Mouse (Mus musculus) thymus, postnatal 14 days (tissue): ENCODE results near the gene Vwf.

Experiments used
- DNase-seq: peaks from one replicate; pipeline ENCODE4 v3.0.0; 2021

Gene Vwf

DNA sequence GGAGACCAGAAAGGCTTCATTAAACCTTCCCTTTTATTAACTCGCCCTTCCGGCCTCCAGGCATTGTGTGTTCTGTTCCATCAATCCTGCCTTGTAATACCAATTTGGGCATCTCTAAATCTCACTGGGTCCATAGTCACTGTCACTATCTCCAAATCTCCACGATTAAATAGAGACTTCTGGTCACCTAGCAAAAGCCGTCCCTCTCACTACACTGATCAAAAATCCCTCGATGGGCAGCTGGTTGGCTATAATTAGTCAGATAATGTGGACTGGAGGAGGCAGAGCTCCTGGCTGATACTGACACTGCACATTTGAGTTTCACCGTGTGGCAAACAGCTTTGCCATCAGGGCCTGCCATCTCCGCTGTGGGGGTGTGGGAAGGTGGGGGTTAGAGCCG lies 42.5 kb downstream of the Vwf start:
- DNase-seq, result no peak

DNA sequence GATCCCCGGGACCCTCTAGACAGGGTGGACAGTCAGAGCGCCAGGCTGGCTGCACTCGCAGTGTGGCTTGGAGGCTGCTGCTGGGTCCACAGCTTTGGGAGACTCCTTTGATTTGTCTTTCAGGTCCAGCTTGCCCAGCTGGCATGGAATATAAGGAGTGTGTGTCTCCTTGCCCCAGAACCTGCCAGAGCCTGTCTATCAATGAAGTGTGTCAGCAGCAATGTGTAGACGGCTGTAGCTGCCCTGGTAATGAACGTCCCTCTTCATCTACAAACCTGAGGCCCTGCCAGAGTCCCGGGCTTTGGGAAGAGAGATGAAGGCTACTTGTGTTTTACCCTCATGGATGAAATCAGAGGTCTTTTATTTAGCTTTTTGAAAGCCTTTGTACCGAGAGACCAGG lies 43.5 kb downstream of the Vwf start:
- DNase-seq, result no peak

DNA sequence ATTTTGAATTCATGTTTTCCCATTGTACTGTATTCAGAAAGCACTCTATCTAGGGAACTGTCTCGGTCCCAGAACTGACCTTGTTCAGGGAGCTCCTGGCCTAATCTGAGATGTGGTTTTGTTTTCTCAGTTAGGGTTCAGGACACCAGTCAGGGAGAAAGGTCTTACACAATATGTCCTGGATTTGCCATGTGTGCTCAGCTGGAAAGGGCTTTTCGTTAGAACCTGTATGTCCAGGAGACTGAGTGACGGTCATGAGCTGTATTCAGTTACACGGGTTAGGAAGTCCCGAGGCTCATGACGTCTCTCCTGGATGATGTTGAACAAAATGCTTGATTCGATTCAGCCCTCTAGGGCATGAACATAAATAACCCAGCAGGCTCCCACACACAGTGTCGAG lies 43.9 kb downstream of the Vwf start:
- no peak for DNase-seq

DNA sequence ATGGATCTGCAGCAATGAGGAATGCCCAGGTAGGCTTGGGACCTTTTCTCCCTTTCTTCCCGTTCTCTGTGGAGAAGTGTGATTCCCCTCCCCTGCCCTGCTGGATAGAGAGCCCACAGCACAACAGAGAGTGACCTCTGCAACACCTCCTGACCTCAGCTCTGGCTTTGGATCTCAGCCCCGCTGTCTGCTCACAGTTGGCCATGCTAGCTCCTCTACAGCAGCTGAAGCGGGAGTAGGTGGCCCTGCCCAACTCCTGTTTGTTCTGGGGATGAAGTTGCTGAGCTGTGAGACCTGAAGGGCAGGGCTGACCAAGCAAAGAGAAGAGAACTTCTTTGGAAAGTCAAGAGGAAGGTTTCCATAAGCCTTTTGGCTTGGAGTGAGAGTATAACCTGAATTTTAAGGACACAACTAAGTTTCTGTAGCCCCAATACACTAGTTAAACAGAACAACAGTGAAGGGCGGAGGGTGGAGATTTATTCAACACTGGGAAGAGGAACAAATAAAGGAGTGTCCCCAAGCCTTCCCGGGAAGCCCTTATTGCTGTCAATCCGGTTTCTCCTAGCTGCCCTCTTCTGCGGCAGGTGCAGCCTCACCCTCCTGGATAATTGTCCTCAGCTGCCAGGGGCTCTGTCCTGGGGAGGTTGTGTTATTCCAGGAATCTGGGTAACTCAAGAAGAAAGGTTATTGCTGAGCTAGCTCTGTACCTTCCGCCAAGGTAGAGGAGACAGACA lies 45.2 kb downstream of the Vwf start:
- DNase-seq, result no peak

DNA sequence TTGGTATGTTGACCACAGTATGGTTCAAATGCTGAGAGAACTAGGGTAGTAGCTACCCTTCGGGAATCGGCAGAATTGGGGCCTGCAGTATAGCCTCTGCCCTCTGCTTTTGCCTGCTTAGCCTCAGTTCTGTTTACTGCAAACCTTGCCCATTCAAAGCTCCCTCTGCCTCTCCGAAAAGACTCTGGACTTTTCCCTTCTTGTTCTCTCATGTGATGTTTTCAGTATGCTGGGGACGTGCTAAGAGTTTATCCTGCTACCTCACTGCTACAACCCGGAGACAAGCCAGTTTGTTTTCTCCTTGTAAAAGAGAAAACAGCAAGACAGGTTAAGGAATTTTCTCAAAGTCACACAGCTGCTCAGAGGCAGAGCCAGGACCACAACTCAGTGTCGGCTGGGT lies 46.0 kb downstream of the Vwf start:
- no peak for DNase-seq

DNA sequence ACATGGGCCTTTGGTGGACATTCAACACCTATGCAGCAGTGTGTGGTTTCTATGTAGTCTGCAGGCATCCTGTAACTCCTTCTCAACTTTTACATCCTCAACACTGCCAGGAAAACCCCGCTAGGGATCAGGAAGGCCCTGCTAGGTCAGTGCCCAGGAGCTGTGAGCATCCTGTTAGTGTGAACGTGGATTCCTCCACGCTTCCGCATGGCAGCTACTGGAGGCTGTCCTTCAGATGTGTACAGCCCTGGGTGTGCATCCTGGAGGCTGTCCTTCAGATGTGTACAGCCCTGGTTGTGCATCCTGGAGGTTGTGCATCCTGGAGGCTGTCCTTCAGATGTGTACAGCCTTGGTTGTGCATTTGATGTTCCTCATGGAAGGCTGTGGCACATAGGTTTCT lies 47.7 kb downstream of the Vwf start:
- DNase-seq, result no peak

DNA sequence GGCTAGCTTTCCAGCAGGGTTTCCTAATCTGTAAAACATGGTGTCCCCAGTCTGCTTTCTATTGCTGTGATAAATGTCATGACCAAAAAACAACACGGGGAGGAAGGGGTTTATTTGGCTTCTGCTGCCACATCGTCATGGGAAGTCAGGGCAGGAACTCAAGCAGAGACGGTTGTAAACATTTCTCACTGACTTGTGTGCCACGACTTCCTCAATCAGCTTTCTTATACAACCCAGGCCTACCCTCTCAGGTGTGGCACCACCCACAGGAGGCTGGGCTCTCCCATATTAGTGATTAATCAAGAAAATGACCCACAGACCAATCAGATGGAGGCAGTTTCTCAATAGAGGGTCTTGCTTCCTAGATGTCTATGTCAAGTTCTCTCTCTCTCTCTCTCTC lies 48.3 kb downstream of the Vwf start:
- DNase-seq, result no peak

DNA sequence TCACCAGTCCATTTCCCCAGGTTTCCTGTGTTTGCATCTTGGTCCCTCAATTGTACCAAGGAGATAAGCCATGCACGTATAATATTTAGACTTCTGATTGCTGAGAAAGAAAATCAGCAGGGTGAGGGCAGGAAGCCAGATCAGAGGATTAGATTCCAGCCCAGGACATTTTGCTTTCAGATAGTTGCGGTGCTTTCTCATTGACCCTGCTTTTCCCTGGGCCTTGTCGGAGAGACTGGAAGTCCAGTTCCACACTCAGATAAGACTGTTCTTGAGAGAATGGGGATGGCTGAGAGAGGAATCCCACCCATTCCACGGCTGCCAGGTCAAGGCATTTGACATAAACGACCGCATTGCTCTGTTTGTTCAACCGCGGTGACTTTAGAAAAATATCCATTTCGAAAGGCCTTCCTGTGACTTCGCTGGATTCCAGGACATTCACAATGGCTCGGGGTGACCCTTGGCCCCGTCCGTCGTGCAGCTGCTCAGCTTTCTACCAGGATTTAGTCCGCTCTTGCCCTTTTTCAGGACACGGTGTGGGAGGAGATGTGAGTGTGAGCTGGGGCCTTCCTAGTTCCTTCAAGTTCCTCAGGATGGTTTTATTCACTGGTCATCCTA lies 50.2 kb downstream of the Vwf start:
- DNase-seq, result no peak

DNA sequence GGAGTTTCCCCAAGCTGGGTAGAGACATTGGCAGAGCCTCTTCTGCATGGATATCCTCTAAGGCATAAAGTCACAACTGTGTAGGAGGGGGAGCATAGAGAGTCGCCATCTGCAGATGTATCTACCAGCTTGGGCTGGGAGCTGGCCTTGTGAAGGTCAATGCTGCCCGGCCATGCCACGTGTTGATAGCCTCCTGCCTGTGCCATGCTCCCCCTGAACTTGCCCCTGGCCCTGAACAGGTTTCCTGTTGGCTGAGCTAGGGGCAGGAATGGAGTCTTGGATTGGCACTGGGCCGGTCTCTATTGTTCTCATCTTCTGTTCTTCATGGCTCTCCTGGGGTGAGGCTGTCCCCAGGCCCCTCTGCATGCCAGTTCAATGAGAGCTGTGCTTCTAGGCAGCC lies 51.1 kb downstream of the Vwf start:
- no peak for DNase-seq

DNA sequence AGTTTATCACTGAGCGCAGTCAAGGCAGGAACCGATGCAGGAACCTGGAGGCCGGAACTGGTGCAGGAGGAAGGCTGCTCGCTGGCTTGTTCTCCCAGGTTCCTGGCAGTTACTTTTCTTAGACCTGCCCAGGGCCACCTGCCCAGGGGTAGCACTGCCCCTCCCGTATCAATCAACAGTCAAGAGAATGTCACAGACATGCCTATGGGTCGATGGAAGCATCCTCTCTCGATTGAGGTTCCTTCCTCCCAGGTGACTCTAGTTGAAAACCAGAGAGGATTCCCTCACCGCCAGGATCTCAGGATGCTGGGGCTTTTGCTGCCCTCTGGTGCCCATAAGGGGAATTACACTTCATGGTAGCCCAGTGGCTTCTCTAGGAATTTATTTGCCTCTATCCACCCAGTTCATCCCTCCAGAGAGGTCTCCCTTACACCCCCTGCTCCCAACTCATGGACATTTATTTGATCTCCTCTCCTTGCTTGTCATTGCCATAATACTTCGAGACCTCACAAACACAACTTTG lies 53.5 kb downstream of the Vwf start:
- DNase-seq, result peak; percentile 62

DNA sequence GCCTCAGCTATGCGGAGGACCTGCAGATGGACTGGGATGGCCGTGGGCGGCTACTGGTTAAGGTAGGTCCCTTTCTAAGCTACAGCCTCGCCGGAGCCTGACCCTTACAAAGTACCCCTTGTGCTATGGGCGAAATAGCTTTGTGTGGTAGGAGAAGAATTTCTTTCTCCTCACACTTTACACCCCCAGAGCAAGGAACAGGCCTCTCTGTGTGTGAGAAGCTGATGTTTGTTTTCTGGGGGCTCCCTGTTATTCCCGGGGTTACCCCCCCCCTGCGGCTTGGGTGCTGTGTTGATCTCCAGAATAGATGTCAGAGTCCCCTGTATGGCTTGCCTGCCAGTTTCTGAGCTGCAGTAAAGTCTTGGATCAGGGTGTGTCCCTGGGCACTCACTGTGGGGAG lies 54.1 kb downstream of the Vwf start:
- no peak for DNase-seq

DNA sequence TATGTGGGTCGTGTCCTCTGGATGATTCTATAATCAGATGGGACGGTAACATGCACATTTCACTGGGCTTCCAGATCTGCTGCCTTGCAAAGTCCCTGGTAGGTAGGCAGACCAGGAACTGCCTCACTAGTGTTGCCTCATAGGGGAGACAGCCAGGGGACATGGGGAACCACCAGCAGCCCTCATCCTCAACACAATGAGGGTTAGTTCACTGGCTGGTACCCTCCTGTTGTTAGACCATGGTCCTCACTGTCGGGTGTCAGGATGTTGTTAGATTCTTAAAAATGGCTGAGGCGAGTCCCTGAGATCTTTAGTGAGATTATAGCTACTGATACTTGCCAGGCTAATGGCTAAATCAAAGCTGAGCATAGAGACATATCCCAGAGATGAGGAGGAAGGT lies 54.6 kb downstream of the Vwf start:
- no peak for DNase-seq

DNA sequence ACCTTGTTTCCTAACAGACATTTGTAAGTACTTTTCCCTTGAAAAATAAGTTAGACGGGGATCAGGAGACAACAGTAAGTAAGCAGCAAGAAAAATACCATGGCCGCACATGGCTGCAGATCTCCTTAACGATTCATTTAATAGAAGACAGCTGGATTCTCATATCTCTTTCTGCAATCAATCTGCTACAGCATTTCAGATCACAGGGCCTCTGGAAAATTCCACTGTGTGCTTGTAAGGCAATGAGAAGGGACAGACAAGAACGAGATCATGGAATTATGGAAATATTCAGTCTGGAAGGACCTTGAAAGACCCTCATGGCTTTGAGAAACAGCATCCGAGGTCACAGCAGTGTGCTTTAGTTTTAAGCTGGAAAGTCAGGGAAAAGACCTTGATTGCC lies 55.2 kb downstream of the Vwf start:
- no peak for DNase-seq

DNA sequence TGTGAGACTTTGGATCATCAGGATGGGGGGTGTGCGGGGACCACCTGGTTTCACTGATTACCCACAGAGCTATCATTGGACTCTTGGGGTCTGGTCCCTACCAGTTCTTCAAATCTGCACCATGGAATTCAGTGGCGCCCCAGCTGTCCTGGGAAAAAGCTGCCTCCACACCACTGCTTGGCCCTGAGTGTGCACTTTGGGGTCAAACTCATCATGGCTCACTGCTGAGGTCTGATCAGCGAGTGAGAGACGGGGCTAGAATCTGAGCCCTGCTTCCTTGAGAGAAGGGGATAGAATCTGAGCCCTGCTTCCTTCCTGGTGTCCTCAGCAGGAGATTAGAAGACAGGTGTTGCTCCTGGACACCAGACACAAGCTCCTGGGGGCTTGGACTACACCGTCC lies 55.8 kb downstream of the Vwf start:
- no peak for DNase-seq

DNA sequence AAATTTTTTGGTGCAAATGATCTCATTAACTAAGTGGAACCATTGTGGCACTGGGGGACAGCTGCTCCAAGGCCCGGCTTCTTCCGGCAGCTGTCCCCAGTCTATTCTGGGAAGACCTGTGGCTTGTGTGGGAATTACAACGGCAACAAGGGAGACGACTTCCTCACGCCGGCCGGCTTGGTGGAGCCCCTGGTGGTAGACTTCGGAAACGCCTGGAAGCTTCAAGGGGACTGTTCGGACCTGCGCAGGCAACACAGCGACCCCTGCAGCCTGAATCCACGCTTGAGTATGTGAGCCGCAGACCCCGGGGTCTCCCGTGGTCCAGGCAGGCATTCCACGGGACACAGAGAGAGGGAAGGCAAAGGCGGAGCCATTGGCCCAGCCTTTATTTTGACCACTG lies 56.7 kb downstream of the Vwf start:
- DNase-seq, result peak; percentile 84

DNA sequence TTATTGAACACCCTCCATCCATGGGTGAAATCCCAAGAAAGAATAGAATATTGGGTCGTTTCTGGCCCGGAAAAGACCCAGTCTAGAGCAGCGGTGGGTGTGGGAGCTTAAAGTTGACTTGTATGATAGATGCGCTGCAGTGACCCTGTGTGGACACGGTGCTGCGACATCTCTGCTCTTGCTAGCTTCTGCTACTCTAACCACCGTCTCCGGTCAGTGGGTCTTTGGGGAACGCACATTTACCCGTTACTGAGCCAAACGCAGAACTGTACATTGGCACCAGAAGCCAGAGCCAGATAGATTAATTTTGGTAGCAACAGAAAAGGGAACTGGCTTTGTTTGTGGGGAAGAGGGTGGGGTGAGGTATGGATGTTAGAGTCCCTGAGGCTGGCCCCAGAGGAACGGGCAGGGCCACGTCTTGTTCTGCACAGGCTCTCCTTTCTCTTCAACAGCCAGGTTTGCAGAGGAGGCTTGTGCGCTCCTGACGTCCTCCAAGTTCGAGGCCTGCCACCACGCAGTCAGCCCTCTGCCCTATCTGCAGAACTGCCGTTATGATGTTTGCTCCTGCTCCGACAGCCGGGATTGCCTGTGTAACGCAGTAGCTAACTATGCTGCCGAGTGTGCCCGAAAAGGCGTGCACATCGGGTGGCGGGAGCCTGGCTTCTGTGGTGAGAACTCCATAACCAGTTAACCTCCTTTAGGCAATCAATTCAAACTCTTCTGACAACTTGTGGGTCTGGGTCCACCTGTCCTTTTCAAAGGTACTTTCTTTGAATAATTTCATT lies 57.3 kb downstream of the Vwf start:
- DNase-seq, result no peak

DNA sequence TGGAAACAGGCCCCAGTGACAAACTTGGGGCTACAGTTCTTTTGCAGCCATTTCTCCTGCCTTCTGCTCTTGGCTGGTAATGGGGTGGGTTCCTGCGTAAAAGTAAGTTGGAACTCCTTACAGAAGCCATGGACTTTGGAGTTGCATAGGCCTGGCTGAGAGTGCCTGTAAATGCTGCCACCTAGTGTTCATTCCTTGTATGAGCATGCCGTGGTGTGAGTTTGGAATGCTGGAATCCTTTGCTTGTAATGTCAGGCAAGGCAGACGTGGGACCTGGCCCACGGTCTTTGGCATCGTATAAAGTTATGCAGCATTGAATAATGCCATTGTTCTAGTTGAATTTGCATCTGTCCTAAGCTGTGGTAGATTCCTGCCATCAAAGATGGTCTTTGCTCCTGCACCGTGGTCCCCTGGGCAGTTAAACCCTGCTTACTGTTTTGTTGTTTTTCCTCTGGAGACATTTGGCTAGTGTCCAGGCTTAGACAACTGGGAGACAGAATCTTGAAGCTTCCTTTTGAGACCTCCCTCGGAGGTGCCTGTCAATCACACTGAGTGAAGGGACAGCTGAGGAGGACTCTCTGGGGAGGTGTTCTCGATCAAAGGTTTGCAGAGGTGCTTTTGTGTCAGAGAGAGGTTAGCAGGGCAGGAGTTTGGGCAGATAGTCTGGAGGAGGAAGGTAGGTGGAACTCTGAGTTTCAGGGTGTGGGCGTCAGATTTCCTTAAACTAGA lies 58.1 kb downstream of the Vwf start:
- peak; percentile 45 for DNase-seq

DNA sequence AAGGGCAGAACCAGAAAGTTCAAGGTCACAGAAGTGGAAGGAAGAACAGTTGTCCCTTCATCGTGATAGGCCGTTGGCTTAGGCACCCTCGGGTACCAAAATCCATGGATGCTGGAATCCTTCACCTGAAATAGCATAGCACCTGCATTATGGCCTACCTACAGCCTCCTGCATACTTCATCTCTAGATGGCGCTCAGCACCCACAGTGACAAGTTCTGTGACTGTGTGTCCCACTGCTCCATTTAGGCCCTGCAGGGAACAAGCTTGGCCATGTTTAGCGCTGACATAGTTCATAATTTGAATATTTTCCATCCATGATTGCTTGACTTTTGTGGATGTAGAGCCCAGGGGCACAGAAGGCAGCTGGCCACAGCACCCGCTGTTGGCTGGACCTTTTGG lies 62.5 kb downstream of the Vwf start:
- no peak for DNase-seq

DNA sequence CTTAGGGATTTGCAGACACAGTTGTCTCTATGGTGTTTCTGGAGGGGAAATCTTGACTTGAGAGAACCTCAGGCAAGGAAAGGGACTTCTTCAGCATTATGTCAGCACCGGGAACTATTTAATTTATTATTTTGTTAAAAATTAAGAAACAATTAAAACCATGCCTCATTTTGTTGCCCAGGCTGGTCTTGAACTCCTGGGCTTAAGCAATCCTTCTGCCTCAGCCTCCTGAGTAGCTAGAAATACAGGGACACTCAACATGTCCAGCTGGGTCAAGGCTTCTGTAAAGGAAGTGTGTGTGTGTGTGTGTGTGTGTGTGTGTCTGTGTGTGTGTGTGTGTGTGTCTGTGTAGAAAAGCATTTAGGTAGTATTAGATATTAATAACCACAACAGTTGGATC lies 71.3 kb downstream of the Vwf start:
- DNase-seq, result no peak

DNA sequence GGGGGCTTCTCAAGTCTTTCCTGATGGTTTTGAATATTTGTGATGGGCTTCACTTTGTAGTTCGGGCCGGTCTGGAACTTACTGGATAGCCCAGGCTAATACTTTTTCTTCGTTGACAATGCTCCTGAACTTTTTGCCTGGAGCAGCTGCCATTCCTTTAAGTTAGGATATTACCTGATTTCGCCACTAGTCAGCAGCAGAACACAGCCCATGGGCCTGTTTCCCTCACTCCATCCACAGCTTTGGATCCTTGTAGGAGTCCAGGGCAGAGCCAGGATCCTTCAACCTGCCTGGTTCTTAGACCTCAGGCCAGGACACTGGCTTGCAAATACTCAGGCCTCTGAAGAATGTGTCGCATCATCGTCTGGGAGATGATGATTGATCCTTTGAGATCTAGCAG lies 74.2 kb downstream of the Vwf start:
- no peak for DNase-seq

DNA sequence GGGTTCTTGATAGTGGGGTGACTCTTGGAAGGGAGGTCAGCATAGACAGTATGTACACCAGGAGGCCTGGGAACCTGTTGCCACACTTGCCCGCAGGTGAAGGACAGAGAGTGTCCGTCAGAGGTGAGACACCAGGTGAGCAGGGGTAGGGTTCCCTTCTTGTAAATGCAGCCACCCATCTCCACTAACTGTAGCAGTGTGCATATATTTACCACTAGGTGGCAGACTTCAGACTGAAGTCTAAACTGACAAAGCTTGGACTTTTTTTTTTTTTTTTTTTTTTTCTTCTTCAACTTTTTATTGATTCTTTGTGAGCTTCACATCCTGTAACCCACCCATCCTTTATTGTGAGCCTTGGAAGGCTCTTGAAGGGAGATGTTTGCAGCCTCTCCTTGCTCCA lies 75.9 kb downstream of the Vwf start:
- no peak for DNase-seq

DNA sequence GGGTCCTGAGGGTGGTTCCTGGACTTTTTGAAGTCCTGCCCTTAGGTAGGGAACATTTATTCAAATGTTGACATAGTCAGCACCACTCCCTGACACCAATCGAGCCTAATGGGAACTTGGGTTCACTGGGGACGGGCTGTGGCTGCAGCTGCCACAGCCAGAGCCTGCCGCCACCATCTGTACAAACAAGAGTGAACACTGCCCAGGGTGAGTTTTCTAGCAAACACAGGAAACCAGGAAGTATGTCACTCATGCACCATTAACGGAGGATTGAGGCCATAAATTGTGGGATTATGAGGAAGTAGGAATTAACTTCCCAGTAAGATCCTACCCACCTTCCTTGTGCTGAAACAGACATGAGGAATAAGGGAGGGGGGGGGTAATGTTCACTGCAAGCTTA lies 93.9 kb downstream of the Vwf start:
- no peak for DNase-seq

DNA sequence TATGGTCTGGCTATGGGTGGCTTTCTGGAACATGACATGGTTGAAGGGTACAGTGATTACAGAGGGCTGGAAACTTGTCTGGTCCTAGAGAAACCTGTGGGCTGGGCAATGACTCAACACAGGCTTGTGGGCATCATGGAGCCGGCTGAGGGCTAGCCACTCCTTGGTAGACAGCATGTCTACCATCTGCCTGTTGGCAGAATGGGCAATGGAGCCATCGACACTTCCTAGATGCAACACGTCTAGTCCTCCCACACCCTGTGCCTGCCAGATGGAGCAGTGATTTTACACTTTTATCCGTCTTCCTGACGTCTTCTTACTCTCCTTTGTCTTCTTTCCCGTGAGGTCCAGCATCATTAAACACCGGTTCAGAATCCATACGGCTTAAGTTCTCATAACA lies 94.6 kb downstream of the Vwf start:
- no peak for DNase-seq
